24 mouse cellular contexts compared by ENCODE assay signal in the genomic region with DNA sequence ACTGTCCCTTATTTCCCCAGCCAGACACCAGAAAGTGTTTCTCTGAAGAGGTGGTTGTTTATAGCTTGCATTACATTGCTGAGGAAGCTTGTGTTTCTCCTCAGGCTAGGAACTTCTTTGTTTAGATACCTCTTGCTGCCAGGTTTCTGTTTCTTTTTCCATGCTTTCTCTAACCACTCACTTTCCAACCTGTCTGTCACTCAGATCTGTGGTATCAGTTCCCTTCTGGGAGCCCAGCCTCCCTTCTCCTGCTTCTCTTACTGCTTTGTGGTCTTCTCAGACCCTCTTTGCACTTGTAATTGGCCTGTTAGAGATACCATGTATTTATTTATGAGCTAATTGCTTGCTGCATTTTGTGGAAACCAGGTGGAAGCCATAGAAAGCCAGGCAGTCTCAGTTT. TPM values are rescaled to one million over a fixed set of nuclear protein-coding genes. Genes with fewer than 3 reads are reported as not detected.
"Had no signal": no experiment of that assay in that cellular context is flagged by ENCODE, and none has a peak within 500 bp of the region (broad histone marks: within the 10 kb centered on the region; RNA-seq: fewer than 3 reads in every experiment).

No protein-coding gene starts in this region.

- H3K4me2 ChIP-seq: lung, embryonic 15.5 days; midbrain, embryonic 11.5 days; midbrain, embryonic 13.5 days; midbrain, embryonic 15.5 days; neural tube, embryonic 12.5 days; stomach, embryonic 15.5 days had no signal

- H3K9me3 ChIP-seq: lung, embryonic 15.5 days; midbrain, embryonic 13.5 days; midbrain, embryonic 15.5 days; neural tube, embryonic 12.5 days; stomach, embryonic 15.5 days had no signal

- H3K27me3 ChIP-seq: lung, embryonic 15.5 days; megakaryocyte, embryonic 14.5 days; midbrain, embryonic 13.5 days; midbrain, embryonic 15.5 days; neural tube, embryonic 12.5 days; stomach, embryonic 15.5 days had no signal

- H3K4me3 ChIP-seq: lung, embryonic 15.5 days; midbrain, embryonic 13.5 days; midbrain, embryonic 15.5 days; neural tube, embryonic 12.5 days; stomach, embryonic 15.5 days had no signal

- DNase-seq: liver, postnatal 0 days; lung, adult 2 months; lung, postnatal 14 days; lung, postnatal 36 days; right cerebral cortex, postnatal 14 days; thymus, adult 2 months; thymus, postnatal 25 days; thymus, postnatal 4 days had no signal

- H3K4me1 ChIP-seq: midbrain, embryonic 13.5 days; midbrain, embryonic 15.5 days; neural tube, embryonic 12.5 days had no signal

- ATAC-seq: liver, postnatal 0 days; lung, postnatal 0 days; midbrain, embryonic 13.5 days; midbrain, embryonic 15.5 days had no signal

- H3K9ac ChIP-seq: liver, postnatal 0 days; lung, embryonic 15.5 days; midbrain, embryonic 13.5 days; midbrain, embryonic 15.5 days; neural tube, embryonic 12.5 days; stomach, embryonic 15.5 days had no signal

- H3K27ac ChIP-seq: lung, embryonic 15.5 days; macrophage; midbrain, embryonic 13.5 days; midbrain, embryonic 15.5 days; neural tube, embryonic 12.5 days; stomach, embryonic 15.5 days; stomach, postnatal 0 days had no signal

RNA-seq across cellular contexts. Expression of gene Gm45521, which starts 33.5 kb away (rescaled TPM):
- total RNA-seq: midbrain, postnatal 0 days; monocyte, adult 5-6 weeks; neutrophil, adult 5-6 weeks had no signal
- polyA plus RNA-seq: liver, postnatal 0 days; lung, adult 2 months; lung, embryonic 15.5 days; lung, postnatal 0 days; macrophage; neural tube, embryonic 12.5 days; neural tube, embryonic 14.5 days; spleen, adult 2 months; stomach, embryonic 15.5 days; stomach, postnatal 0 days; thymus, adult 2 months; urinary bladder, adult 2 months had no signal
